Mouse (Mus musculus) cerebellum, adult 2 months (tissue): ENCODE data around the gene Bcl2l2. TPM values are rescaled to one million over a fixed set of nuclear protein-coding genes. Genes with fewer than 3 reads are reported as not detected.
A peak's percentile ranks its signal among the peaks of the same experiment; 100 is the strongest.

Experiments
- DNase-seq, 2 experiments: peaks; one replicate each; pipeline ENCODE4 v3.0.0; 2021
- H3K27ac ChIP-seq: fragments of 200-500 bp; 2 replicates; pipeline ENCODE4 v1.5.1; 2012; ENCODE audit warnings: low read length, control low read depth, inconsistent platforms; ENCODE audit not compliant: insufficient read depth
- H3K27me3 ChIP-seq: fragments of 200-500 bp; 2 replicates; pipeline ENCODE4 v1.6.1; 2012; ENCODE audit warnings: inconsistent platforms, mild to moderate bottlenecking, low read length, moderate library complexity; ENCODE audit not compliant: control insufficient read depth, insufficient read depth
- H3K4me1 ChIP-seq: fragments of 200-500 bp; 2 replicates; pipeline ENCODE4 v1.6.1; 2011; ENCODE audit warnings: low read length; ENCODE audit not compliant: control insufficient read depth, insufficient read depth
- H3K4me3 ChIP-seq: fragments of 200-500 bp; replicated peaks from 2 replicates; pipeline ENCODE3; 2011; ENCODE audit warnings: mild to moderate bottlenecking, low read depth, low read length, control low read depth; ENCODE audit not compliant: insufficient read depth
- CTCF ChIP-seq: fragments of 200-500 bp; IDR thresholded peaks from 2 replicates; pipeline ENCODE4 v1.5.1; 2011; ENCODE audit warnings: low read depth, mild to moderate bottlenecking, control low read depth, low read length, moderate library complexity, borderline replicate concordance; ENCODE audit not compliant: insufficient read depth
- POLR2A ChIP-seq: fragments of 200-500 bp; IDR thresholded peaks from 2 replicates; pipeline ENCODE4 v1.6.1; 2011; ENCODE audit warnings: low read length, control low read depth, borderline replicate concordance; ENCODE audit not compliant: insufficient read depth
- WGBS: fragments of 180-500 bp; shearing (Covaris S2); methylation state at CpG from one replicate; pipeline ENCODE4 v1.1.7; 2018; 5-methylcytosine and 5-hydroxymethylcytosine counted together
- polyA plus RNA-seq: library from polyadenylated mRNA; depleted of rRNA; stranded (reverse); fragments of >200 nt; gene quantifications from 2 replicates; pipeline ENCODE4 v1.2.3, GENCODE M21; 2012

Gene Bcl2l2
- polyA plus RNA-seq, 1 experiment, result 113 TPM

GRCm38 (mm10) chr14:54924641-54925348 lies 41.6 kb downstream of the Bcl2l2 start:
- Histone ChIP-seq H3K4me1 (no peaks in the 10 kb centered on the region), H3K27ac (no peak overlapping the region), H3K4me3 (no peak overlapping the region), H3K27me3 (no peaks in the 10 kb centered on the region)
- no peak for TF ChIP-seq POLR2A
- TF ChIP-seq CTCF, result no peak
- 70% methylated on average over 7 of the region's 7 CpGs for WGBS
- DNase-seq, result no peak

- no peak for TF ChIP-seq POLR2A
- TF ChIP-seq CTCF, result no peak
- H3K4me3 ChIP-seq, result peak within 1 kb of the TSS; percentile 55
- no peaks in the 10 kb centered on the region for H3K27me3 ChIP-seq
- 0 out of 2 replicates have a peak, but pooled peaks cover 3% of the 10 kb centered on the region for H3K4me1 ChIP-seq
- peak within 1 kb of the TSS; percentile 1; the same call in 1 of the 2 replicates for H3K27ac ChIP-seq
- WGBS, result 9% methylated on average over 57 of the region's 57 CpGs
- DNase-seq, result peak; percentile 63 to 64
These were observed 42.5 kb downstream of the Bcl2l2 start, which contains the start of gene Efs for GRCm38 (mm10) chr14:54925349-54926342. TSS of gene Efs (minus strand) at chr14:54926126.

GRCm38 (mm10) chr14:54926401-54927158 lies 43.4 kb downstream of the Bcl2l2 start:
- H3K4me1 ChIP-seq, result 0 out of 2 replicates have a peak, but pooled peaks cover 3% of the 10 kb centered on the region
- WGBS, result 3% methylated on average over 54 of the region's 58 CpGs
- no peaks in the 10 kb centered on the region for H3K27me3 ChIP-seq
- H3K27ac ChIP-seq, result peak overlapping the region; percentile 1; the same call in 1 of the 2 replicates
- peak overlapping the region; percentile 55 for H3K4me3 ChIP-seq
- DNase-seq, result no peak
- TF ChIP-seq POLR2A (no peak), CTCF (no peak)

- WGBS, result 68% methylated on average over 7 of the region's 7 CpGs
- no peak overlapping the region for H3K4me3 ChIP-seq
- H3K4me1 ChIP-seq, result 0 out of 2 replicates have a peak, but pooled peaks cover 3% of the 10 kb centered on the region
- H3K27ac ChIP-seq, result peak overlapping the region; percentile 1; the same call in 1 of the 2 replicates
- DNase-seq, result no peak
- TF ChIP-seq CTCF (no peak), POLR2A (no peak)
- H3K27me3 ChIP-seq, result no peaks in the 10 kb centered on the region
These were observed 44.1 kb downstream of the Bcl2l2 start for GRCm38 (mm10) chr14:54927296-54927695.

- 72% methylated on average over 5 of the region's 5 CpGs for WGBS
- TF ChIP-seq CTCF (no peak), POLR2A (no peak)
- no peak for DNase-seq
- 0 out of 2 replicates have a peak, but pooled peaks cover 3% of the 10 kb centered on the region for H3K4me1 ChIP-seq
- H3K27ac ChIP-seq, result no peak overlapping the region
- no peak overlapping the region for H3K4me3 ChIP-seq
- no peaks in the 10 kb centered on the region for H3K27me3 ChIP-seq
These were observed 46.6 kb downstream of the Bcl2l2 start for GRCm38 (mm10) chr14:54929801-54930200.

GRCm38 (mm10) chr14:54930431-54930830 lies 47.3 kb downstream of the Bcl2l2 start:
- H3K4me1 ChIP-seq, result 0 out of 2 replicates have a peak, but pooled peaks cover 3% of the 10 kb centered on the region
- no peaks in the 10 kb centered on the region for H3K27me3 ChIP-seq
- TF ChIP-seq CTCF (no peak), POLR2A (no peak)
- 7% methylated on average over 2 of the region's 2 CpGs for WGBS
- no peak for DNase-seq
- H3K27ac ChIP-seq, result no peak overlapping the region
- H3K4me3 ChIP-seq, result no peak overlapping the region

GRCm38 (mm10) chr14:54932645-54933150 lies 49.5 kb downstream of the Bcl2l2 start, which contains the start of gene Il25:
TSS of gene Il25 (plus strand) at chr14:54932695.
- H3K4me1 ChIP-seq, result 0 out of 2 replicates have a peak, but pooled peaks cover 3% of the 10 kb centered on the region
- H3K27me3 ChIP-seq, result no peaks in the 10 kb centered on the region
- DNase-seq, result no peak
- H3K4me3 ChIP-seq, result no peak within 1 kb of the TSS
- no peak within 1 kb of the TSS for H3K27ac ChIP-seq
- TF ChIP-seq POLR2A (no peak), CTCF (no peak)
- 38% methylated on average over 6 of the region's 6 CpGs for WGBS
